Mouse (Mus musculus) lung, embryonic 14.5 days (tissue): ENCODE measurements around the gene Xpnpep2. TPM values are rescaled to one million over a fixed set of nuclear protein-coding genes. Genes with fewer than 3 reads are reported as not detected.

Experiments
- ATAC-seq: fragments of 200-750 bp; cut with Nextera tagmentation; 2 replicates; pipeline ENCODE4 v1.8.0; 2017; ENCODE audit warnings: mild to moderate bottlenecking, moderate TSS enrichment, moderate library complexity; ENCODE audit not compliant: insufficient read depth
- DNase-seq: peaks from one replicate; pipeline ENCODE4 v3.0.0-alpha.2; 2015
- H3K27ac ChIP-seq: fragments of 300-500 bp; sonication (generic); 2 replicates; pipeline ENCODE4 v1.5.1; 2014; ENCODE audit warnings: low read depth, mild to moderate bottlenecking, moderate library complexity
- H3K27me3 ChIP-seq: fragments of 300-500 bp; sonication (generic); 2 replicates; pipeline ENCODE4 v1.6.1; 2014; ENCODE audit warnings: low read length, control low read depth; ENCODE audit not compliant: insufficient read depth
- H3K36me3 ChIP-seq: fragments of 300-500 bp; sonication (generic); 2 replicates; pipeline ENCODE4 v1.6.1; 2014; ENCODE audit warnings: control low read depth; ENCODE audit not compliant: insufficient read depth
- H3K4me1 ChIP-seq: fragments of 300-500 bp; sonication (generic); 2 replicates; pipeline ENCODE4 v1.6.1; 2014; ENCODE audit warnings: antibody characterized with exemption, control low read depth; ENCODE audit not compliant: insufficient read depth
- H3K4me2 ChIP-seq: fragments of 300-500 bp; sonication (generic); 2 replicates; pipeline ENCODE4 v1.6.1; 2014; ENCODE audit warnings: mild to moderate bottlenecking
- H3K4me3 ChIP-seq: fragments of 300-500 bp; sonication (generic); 2 replicates; pipeline ENCODE4 v1.5.1; 2014; ENCODE audit warnings: low read depth, low read length
- H3K9ac ChIP-seq: fragments of 300-500 bp; sonication (generic); 2 replicates; pipeline ENCODE4 v1.6.1; 2014
- H3K9me3 ChIP-seq: fragments of 300-500 bp; sonication (generic); 2 replicates; pipeline ENCODE4 v1.6.1; 2016; ENCODE audit warnings: low read depth, low read length, control low read depth
- CTCF ChIP-seq: IDR thresholded peaks from 2 replicates; pipeline ENCODE4 v1.5.1; 2016; ENCODE audit warnings: antibody characterized with exemption, low read depth
- WGBS: fragments of 180-500 bp; shearing (Covaris S2); extraction: QIAGEN DNeasy Blood & Tissue Kit; methylation state at CpG from one replicate; pipeline ENCODE4 v1.1.7; 2014; 5-methylcytosine and 5-hydroxymethylcytosine counted together
- polyA plus RNA-seq: library from polyadenylated mRNA; unstranded; fragments of >200 nt; fragmentation: Nextera tagmentation; extraction: Ambion mirVana; gene quantifications from 2 replicates; pipeline ENCODE4 v1.2.1, GENCODE M21; 2014

The Xpnpep2 gene
- polyA plus RNA-seq, 1 experiment from 2014 or later, result 1.3 TPM

- H3K4me2 ChIP-seq, result no peak overlapping the region
- no peak for TF ChIP-seq CTCF
- DNase-seq (no peak), ATAC-seq (no peak)
- no peak overlapping the region for H3K4me3 ChIP-seq
- WGBS, result 52% methylated on average over 14 of the region's 14 CpGs
- no peak overlapping the region for H3K9ac ChIP-seq
- no peaks in the 10 kb centered on the region; the same call in 1 of the 2 replicates for H3K4me1 ChIP-seq
- no peaks in the 10 kb centered on the region for H3K9me3 ChIP-seq
- H3K27ac ChIP-seq, result no peak overlapping the region; the same call in 1 of the 2 replicates
- no peaks in the 10 kb centered on the region for H3K27me3 ChIP-seq
- no peaks in the 10 kb centered on the region for H3K36me3 ChIP-seq
Observed at GRCm38 (mm10) chrX:48139368-48140285, 31.1 kb downstream of the Xpnpep2 start.

GRCm38 (mm10) chrX:48140286-48140877 lies 31.9 kb downstream of the Xpnpep2 start:
- Histone ChIP-seq H3K9ac (no peak overlapping the region), H3K27me3 (no peaks in the 10 kb centered on the region), H3K4me2 (no peak overlapping the region), H3K27ac (no peak overlapping the region; the same call in 1 of the 2 replicates), H3K4me3 (no peak overlapping the region), H3K4me1 (no peaks in the 10 kb centered on the region; the same call in 1 of the 2 replicates), H3K9me3 (no peaks in the 10 kb centered on the region), H3K36me3 (no peaks in the 10 kb centered on the region)
- ATAC-seq (peak; percentile 49; the same call in 1 of the 2 replicates), DNase-seq (peak; percentile 30)
- 27% methylated on average over 3 of the region's 3 CpGs for WGBS
- no peak for TF ChIP-seq CTCF

- DNase-seq (no peak), ATAC-seq (no peak)
- 65% methylated on average over 6 of the region's 6 CpGs for WGBS
- no peak for TF ChIP-seq CTCF
- no peak overlapping the region for H3K4me2 ChIP-seq
- H3K27ac ChIP-seq, result no peak overlapping the region
- H3K9ac ChIP-seq, result no peak overlapping the region
- no peaks in the 10 kb centered on the region for H3K9me3 ChIP-seq
- H3K27me3 ChIP-seq, result no peaks in the 10 kb centered on the region
- no peaks in the 10 kb centered on the region for H3K36me3 ChIP-seq
- H3K4me1 ChIP-seq, result no peaks in the 10 kb centered on the region; the same call in 1 of the 2 replicates
- no peak overlapping the region for H3K4me3 ChIP-seq
Observed at GRCm38 (mm10) chrX:48141481-48141880, 33.0 kb downstream of the Xpnpep2 start.

GRCm38 (mm10) chrX:48143415-48144335 lies 35.1 kb downstream of the Xpnpep2 start:
- ATAC-seq, result peak; percentile 59; the same call in 1 of the 2 replicates
- Histone ChIP-seq H3K4me1 (no peaks in the 10 kb centered on the region; the same call in 1 of the 2 replicates), H3K36me3 (no peaks in the 10 kb centered on the region), H3K27me3 (no peaks in the 10 kb centered on the region), H3K27ac (no peak overlapping the region), H3K4me2 (peak overlapping the region; percentile 50), H3K9me3 (no peaks in the 10 kb centered on the region), H3K9ac (no peak overlapping the region), H3K4me3 (peak overlapping the region; percentile 19; the same call in 1 of the 2 replicates)
- no peak for TF ChIP-seq CTCF
- 34% methylated on average over 25 of the region's 26 CpGs for WGBS
- peak; percentile 47 for DNase-seq

- no peak within 1 kb of the TSS for H3K4me2 ChIP-seq
- H3K27ac ChIP-seq, result no peak within 1 kb of the TSS
- no peaks in the 10 kb centered on the region for H3K36me3 ChIP-seq
- no peaks in the 10 kb centered on the region for H3K9me3 ChIP-seq
- no peaks in the 10 kb centered on the region for H3K27me3 ChIP-seq
- H3K9ac ChIP-seq, result no peak within 1 kb of the TSS
- no peak for TF ChIP-seq CTCF
- no peak within 1 kb of the TSS for H3K4me3 ChIP-seq
- no peaks in the 10 kb centered on the region for H3K4me1 ChIP-seq
- DNase-seq (no peak), ATAC-seq (no peak)
- WGBS, result 77% methylated on average over 4 of the region's 4 CpGs
Observed at GRCm38 (mm10) chrX:48146262-48146661, 37.7 kb downstream of the Xpnpep2 start, which contains the start of gene Sash3. Gene Sash3 (plus strand): TSS chrX:48146436.

- no peaks in the 10 kb centered on the region for H3K36me3 ChIP-seq
- no peaks in the 10 kb centered on the region for H3K4me1 ChIP-seq
- H3K27me3 ChIP-seq, result no peaks in the 10 kb centered on the region
- no peak overlapping the region for H3K4me3 ChIP-seq
- no peak overlapping the region for H3K27ac ChIP-seq
- TF ChIP-seq CTCF, result no peak
- ATAC-seq (no peak), DNase-seq (no peak)
- H3K9me3 ChIP-seq, result no peaks in the 10 kb centered on the region
- H3K9ac ChIP-seq, result no peak overlapping the region
- no peak overlapping the region for H3K4me2 ChIP-seq
- WGBS, result 66% methylated on average over 2 of the region's 2 CpGs
Observed at GRCm38 (mm10) chrX:48147226-48147625, 38.7 kb downstream of the Xpnpep2 start.
